Mouse (Mus musculus) kidney, postnatal 10 days (tissue): ENCODE data around the gene Ehmt1.
A peak's percentile ranks its signal among the peaks of the same experiment; 100 is the strongest.

Source experiments
- DNase-seq: peaks from one replicate; pipeline ENCODE4 v3.0.0; 2021; ENCODE audit warnings: mixed read lengths

Gene Ehmt1

GRCm38 (mm10) chr2:24796833-24797457, 122.5 kb downstream of the Ehmt1 start:
- DNase-seq: no peak

- DNase-seq: no peak
These were observed 132.2 kb downstream of the Ehmt1 start for GRCm38 (mm10) chr2:24787250-24787649.

GRCm38 (mm10) chr2:24781253-24781652, 138.2 kb downstream of the Ehmt1 start:
- no peak for DNase-seq

GRCm38 (mm10) chr2:24776831-24777230, 142.6 kb downstream of the Ehmt1 start:
- no peak for DNase-seq

- no peak for DNase-seq
These were observed 143.3 kb downstream of the Ehmt1 start for GRCm38 (mm10) chr2:24775951-24776587.

- no peak for DNase-seq
These were observed 144.6 kb downstream of the Ehmt1 start for GRCm38 (mm10) chr2:24774832-24775231.

GRCm38 (mm10) chr2:24770861-24771260, 148.6 kb downstream of the Ehmt1 start:
- DNase-seq: no peak

GRCm38 (mm10) chr2:24763115-24763557, 156.3 kb downstream of the Ehmt1 start, which contains the start of gene Cacna1b:
Gene Cacna1b, minus strand, starts transcription at chr2:24763152.
- peak; percentile 72 for DNase-seq

- peak; percentile 21 for DNase-seq
These were observed 156.9 kb downstream of the Ehmt1 start for GRCm38 (mm10) chr2:24762446-24762960.

GRCm38 (mm10) chr2:24761923-24762445, 157.4 kb downstream of the Ehmt1 start:
- peak; percentile 85 for DNase-seq

- peak; percentile 69 for DNase-seq
These were observed 164.1 kb downstream of the Ehmt1 start for GRCm38 (mm10) chr2:24755276-24755675.

GRCm38 (mm10) chr2:24752599-24752998, 166.8 kb downstream of the Ehmt1 start:
- no peak for DNase-seq

GRCm38 (mm10) chr2:24750051-24750450, 169.4 kb downstream of the Ehmt1 start:
- no peak for DNase-seq

- no peak for DNase-seq
These were observed 171.5 kb downstream of the Ehmt1 start for GRCm38 (mm10) chr2:24747878-24748277.
